Mouse (Mus musculus) thymus, adult 2 months (tissue): ENCODE measurements around the gene Ptprg.

Experiments
- CTCF ChIP-seq: fragments of 200-500 bp; IDR thresholded peaks from 2 replicates; pipeline ENCODE4 v1.5.1; 2012; ENCODE audit warnings: mild to moderate bottlenecking, control low read depth, low read length, moderate library complexity, borderline replicate concordance; ENCODE audit not compliant: control insufficient read depth, poor library complexity, insufficient read depth; ENCODE audit errors: extremely low read depth
- POLR2A ChIP-seq: fragments of 200-500 bp; IDR thresholded peaks from 2 replicates; pipeline ENCODE4 v1.6.1; 2012; ENCODE audit warnings: mild to moderate bottlenecking, low read length, control low read depth, moderate library complexity; ENCODE audit not compliant: control insufficient read depth, poor library complexity, insufficient read depth; ENCODE audit errors: extremely low read depth

DNA sequence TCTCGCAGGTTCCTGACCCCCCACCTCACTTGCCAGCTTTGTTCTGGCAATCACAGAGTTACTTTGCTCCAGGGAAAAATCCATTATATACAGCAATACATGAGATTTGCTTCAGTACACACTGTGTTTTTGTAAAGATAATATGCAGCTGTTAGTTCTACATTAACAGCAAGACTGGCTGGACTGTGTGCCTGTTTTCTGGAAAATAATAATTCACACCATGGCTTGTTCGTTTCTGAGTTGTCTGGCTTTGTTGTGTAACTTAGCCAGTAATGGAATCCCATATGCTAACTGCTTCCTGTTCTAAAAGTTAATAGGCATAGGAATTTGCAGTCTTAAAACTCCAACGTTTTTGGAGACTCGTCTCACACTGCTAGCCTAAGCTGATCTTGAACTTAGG lies 635.0 kb downstream of the Ptprg start:
- TF ChIP-seq POLR2A, result no peak
- no peak for TF ChIP-seq CTCF
